Mouse (Mus musculus): ENCODE data around the gene Sik3. TPM values are rescaled to one million over a fixed set of nuclear protein-coding genes. Genes with fewer than 3 reads are reported as not detected.

The Sik3 gene
- polyA plus RNA-seq, 1 experiment from 2014 or later: 5.6 TPM

DNA sequence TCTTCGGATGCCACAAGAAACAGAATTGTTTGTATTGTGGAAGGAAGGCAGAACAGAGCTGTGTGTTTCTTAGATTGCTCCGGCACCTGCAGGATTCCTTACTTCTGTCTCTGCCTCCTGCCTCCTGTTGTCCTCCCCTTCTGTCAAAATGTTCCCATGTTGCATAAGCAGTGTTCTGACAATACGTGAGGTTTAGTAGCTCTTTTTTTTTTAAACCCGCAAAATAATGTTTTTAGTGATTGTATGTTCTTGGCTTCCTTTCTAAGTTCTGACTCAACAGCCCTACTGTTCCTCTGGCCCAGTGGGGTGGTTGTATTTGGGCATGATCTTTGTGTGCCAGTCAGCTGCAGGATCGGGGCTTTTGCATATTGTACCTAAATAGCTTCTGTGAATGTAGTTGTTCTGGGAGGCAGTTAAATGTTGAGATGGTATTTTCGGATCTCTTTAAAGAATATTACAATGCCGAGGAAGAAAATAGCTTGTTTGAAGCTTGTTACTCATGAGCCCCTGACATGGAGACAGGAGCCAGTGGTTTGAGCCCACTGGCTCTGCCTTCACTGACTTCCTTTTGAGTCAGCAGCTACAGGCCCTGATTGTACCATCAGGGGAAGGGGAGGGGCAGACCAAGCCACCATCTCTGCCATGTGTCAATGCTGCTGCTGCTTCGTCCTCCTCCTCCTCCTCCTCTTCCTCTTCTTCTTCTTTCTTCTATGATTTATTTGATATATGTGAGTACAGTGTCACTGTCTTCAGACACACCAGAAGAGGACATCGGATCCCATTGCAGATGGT lies 13.6 kb downstream of the Sik3 start:
- 94% methylated on average over 9 of the region's 9 CpGs for WGBS
- H3K4me1 ChIP-seq: peaks cover 19% of the 10 kb centered on the region
- no peaks in the 10 kb centered on the region for H3K27me3 ChIP-seq (ENCODE audit: poor library complexity, severe bottlenecking)
- no peak overlapping the region for H3K27ac ChIP-seq
- no peaks in the 10 kb centered on the region for H3K9me3 ChIP-seq
- no peak for DNase-seq (ENCODE audit: extremely low spot score, low spot score)
- peaks cover 9% of the 10 kb centered on the region for H3K36me3 ChIP-seq (replicated peaks)
- H3K4me3 ChIP-seq: no peak overlapping the region

DNA sequence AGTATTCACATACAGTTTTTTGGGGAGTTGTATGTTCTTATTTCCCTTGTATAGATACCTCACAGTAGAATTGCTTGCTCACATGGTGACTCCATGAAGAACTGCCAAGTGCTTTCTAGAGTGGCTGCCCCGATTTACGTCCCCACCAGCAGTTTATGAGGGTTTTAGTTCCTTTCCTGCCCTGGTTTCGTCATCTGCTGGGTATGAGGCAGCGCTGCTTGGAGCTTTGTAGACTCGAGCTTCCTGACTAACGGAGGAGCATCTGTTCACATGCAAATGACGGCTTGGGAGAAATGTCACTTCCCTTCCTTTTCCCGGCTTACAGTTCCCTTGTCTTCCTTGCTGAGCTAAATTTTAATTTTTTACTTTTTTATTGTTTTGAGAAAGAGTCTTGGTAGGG lies 15.4 kb downstream of the Sik3 start:
- Histone ChIP-seq H3K27ac (no peak overlapping the region), H3K27me3 (ENCODE audit: poor library complexity, severe bottlenecking) (no peaks in the 10 kb centered on the region), H3K36me3 (replicated peaks) (peaks cover 5% of the 10 kb centered on the region; the same call in 1 of the 2 replicates), H3K9me3 (no peaks in the 10 kb centered on the region), H3K4me1 (peaks cover 29% of the 10 kb centered on the region), H3K4me3 (no peak overlapping the region)
- DNase-seq (ENCODE audit: extremely low spot score, low spot score): no peak
- 43% methylated on average over 8 of the region's 8 CpGs for WGBS

DNA sequence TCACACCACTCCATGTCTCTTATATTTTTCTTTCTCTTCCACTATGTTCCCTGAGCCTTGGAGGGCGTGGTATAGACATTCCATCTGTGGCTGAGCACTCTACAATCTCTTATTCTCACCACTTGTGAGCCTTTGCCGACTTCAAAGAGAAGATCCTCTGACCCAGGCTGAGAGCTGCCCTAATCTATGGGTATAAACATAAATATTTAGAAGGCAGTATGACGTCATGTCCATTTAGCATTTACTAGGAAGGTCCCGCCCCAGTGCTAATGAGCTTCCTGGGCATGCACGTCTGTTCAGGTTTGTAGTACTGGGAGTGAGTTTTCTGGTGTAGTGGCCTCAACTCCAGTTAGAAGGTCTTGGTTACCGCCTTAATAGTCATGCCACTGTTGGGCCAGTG lies 16.9 kb downstream of the Sik3 start:
- no peak overlapping the region for H3K4me3 ChIP-seq
- 88% methylated on average over 6 of the region's 6 CpGs for WGBS
- no peak for DNase-seq (ENCODE audit: extremely low spot score, low spot score)
- peaks cover 3% of the 10 kb centered on the region; the same call in 1 of the 2 replicates for H3K36me3 ChIP-seq (replicated peaks)
- H3K27me3 ChIP-seq (ENCODE audit: poor library complexity, severe bottlenecking): no peaks in the 10 kb centered on the region
- H3K27ac ChIP-seq: no peak overlapping the region
- H3K9me3 ChIP-seq: no peaks in the 10 kb centered on the region
- H3K4me1 ChIP-seq: peaks cover 29% of the 10 kb centered on the region

DNA sequence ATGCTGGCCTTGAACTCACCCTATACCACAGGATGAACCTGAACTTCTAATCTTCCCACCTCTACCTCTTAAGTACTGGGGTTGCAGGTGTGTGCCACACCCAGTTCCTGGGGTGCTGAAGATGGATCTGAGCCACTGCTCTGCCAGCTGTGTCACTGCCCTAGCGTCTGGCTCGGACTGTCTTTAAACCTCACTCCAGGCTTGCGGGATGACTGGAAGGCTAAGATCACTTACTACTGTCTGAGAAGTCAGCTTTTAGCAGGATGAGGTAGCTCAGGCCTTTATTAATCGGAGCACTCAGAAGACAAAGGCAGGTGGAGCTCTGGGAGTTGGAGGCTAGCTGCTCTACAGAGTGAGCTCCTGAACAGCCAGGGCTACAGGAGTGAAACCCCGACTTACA lies 17.6 kb downstream of the Sik3 start:
- 85% methylated on average over 5 of the region's 5 CpGs for WGBS
- no peaks in the 10 kb centered on the region for H3K9me3 ChIP-seq
- DNase-seq (ENCODE audit: extremely low spot score, low spot score): no peak

DNA sequence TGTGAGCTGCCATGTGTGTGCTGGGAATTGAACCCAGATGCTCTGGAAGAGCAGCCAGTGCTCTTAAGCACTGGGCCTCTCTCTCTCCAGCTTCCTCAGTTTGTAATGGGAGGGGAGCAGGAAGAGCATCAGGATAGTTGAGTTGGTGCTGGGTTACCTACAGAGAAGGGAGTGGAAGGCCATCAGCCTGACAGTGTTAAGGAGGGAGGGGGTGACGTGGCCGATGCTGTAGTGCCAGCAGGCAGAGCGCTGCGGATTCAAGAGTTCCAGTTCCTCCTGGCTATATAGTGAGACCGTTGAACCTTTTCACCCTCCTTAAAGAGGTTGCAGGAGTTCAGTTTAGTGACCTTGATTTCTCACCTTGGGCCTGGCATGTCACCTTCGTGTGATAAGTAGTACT lies 18.3 kb downstream of the Sik3 start:
- no peaks in the 10 kb centered on the region for H3K27me3 ChIP-seq (ENCODE audit: poor library complexity, severe bottlenecking)
- peaks cover 37% of the 10 kb centered on the region for H3K4me1 ChIP-seq
- H3K36me3 ChIP-seq (replicated peaks): peaks cover 3% of the 10 kb centered on the region; the same call in 1 of the 2 replicates
- H3K4me3 ChIP-seq: no peak overlapping the region
- DNase-seq (ENCODE audit: extremely low spot score, low spot score): no peak
- WGBS: 78% methylated on average over 6 of the region's 6 CpGs
- no peaks in the 10 kb centered on the region for H3K9me3 ChIP-seq
- H3K27ac ChIP-seq: no peak overlapping the region

More for the DNA sequence above, 17.6 kb downstream of the Sik3 start:
- peaks cover 3% of the 10 kb centered on the region; the same call in 1 of the 2 replicates for H3K36me3 ChIP-seq (replicated peaks)
- no peak overlapping the region for H3K4me3 ChIP-seq
- peaks cover 32% of the 10 kb centered on the region for H3K4me1 ChIP-seq
- no peak overlapping the region for H3K27ac ChIP-seq
- H3K27me3 ChIP-seq (ENCODE audit: poor library complexity, severe bottlenecking): no peaks in the 10 kb centered on the region

DNA sequence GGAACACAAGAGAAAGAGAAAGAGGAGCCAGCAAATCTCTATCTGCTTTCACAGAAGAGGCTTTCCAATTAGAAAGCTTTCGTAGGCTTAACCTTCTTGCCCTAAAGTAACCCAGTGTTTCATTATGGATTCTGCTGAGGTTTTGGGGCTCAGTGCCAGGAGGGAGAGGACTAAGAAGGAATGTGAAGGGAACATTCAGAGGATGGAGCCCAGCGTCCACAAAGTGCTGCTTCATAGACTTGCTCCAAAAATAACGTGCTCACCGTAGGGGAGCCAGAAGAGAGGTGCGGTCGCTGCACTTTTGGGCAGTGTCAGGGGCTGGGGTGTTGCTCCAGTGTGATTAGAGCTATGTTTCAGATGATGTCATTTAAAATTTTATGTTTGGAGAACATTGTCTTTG lies 19.6 kb downstream of the Sik3 start:
- Histone ChIP-seq H3K27ac (no peak overlapping the region), H3K36me3 (replicated peaks) (peaks cover 3% of the 10 kb centered on the region; the same call in 1 of the 2 replicates), H3K4me3 (no peak overlapping the region), H3K9me3 (no peaks in the 10 kb centered on the region), H3K4me1 (peaks cover 37% of the 10 kb centered on the region), H3K27me3 (ENCODE audit: poor library complexity, severe bottlenecking) (no peaks in the 10 kb centered on the region)
- no peak for DNase-seq (ENCODE audit: extremely low spot score, low spot score)
- WGBS: 85% methylated on average over 6 of the region's 6 CpGs

DNA sequence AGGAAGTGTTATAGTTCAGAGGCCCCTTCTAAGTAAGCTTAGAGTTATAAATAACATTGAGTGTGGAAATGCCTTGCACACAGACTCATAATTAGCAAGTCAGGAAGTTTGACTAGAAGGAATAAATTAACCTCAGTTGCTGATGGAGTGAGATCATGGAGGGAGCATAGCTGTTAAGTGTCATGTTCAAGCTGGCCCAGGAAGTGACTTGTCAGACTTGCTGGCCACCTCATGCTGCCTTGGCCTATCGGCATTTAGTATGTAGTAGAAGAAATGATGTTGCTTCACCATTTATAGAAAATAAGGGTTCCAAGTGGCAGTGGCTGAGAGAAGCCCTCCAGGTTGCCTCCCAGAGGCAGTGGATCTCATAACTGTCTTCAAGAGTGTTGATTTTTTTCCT lies 20.4 kb downstream of the Sik3 start:
- no peak overlapping the region for H3K4me3 ChIP-seq
- H3K27ac ChIP-seq: no peak overlapping the region
- no peaks in the 10 kb centered on the region for H3K9me3 ChIP-seq
- peaks cover 3% of the 10 kb centered on the region; the same call in 1 of the 2 replicates for H3K36me3 ChIP-seq (replicated peaks)
- no peak for DNase-seq (ENCODE audit: extremely low spot score, low spot score)
- peaks cover 35% of the 10 kb centered on the region for H3K4me1 ChIP-seq
- no peaks in the 10 kb centered on the region for H3K27me3 ChIP-seq (ENCODE audit: poor library complexity, severe bottlenecking)
- WGBS: 92% methylated on average over 1 of the region's 1 CpGs

DNA sequence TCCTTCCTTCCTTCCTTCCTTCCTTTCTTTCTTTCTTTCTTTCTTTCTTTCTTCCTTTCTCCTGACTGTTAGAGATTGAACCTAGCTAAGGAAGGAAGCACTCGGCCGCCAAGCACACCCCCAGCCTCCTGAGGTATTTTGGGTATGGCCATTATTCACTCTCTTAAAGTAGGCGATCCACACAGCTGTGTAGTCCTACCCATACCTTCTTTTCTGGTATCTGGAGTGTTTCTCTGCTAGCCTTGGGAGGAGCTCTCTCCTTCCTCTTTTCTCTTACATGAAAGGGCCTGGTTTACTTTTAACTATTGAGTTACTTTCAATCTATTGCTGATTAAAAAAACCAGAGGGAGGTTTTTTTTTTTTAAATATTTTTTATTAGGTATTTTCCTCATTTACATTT lies 21.2 kb downstream of the Sik3 start:
- Histone ChIP-seq H3K27ac (no peak overlapping the region), H3K36me3 (replicated peaks) (peaks cover 3% of the 10 kb centered on the region; the same call in 1 of the 2 replicates), H3K4me1 (peaks cover 35% of the 10 kb centered on the region), H3K9me3 (no peaks in the 10 kb centered on the region), H3K4me3 (no peak overlapping the region), H3K27me3 (ENCODE audit: poor library complexity, severe bottlenecking) (no peaks in the 10 kb centered on the region)
- WGBS: 88% methylated on average over 3 of the region's 3 CpGs
- no peak for DNase-seq (ENCODE audit: extremely low spot score, low spot score)

DNA sequence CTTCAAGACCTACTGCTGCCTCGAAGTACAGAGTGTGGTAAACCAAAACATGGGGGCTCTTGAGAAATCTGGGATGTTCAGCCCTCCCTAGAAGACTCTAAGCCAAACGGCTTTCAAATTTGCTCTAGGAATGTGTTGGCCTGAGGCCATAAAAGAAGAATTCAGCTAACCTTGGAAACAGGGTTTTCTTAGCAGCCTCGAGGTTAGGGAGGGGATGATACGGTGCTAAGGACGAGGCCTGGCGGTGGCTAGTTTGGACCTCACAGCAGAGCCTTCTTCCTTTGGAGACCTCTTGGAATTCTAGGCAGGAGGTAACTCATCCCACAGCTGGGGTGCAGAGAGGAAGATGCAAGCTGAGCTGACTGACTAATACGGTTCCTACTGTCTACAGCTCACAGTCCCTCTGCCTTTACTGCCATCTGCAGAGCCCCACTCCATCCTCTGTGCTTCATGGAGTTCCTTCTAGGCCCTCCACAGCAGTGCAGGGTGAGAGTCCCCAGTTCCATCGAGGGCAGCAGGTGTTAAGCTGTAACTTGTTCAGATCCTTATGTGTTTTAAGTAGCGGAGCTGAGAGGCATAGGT lies 22.8 kb downstream of the Sik3 start:
- Histone ChIP-seq H3K4me1 (peaks cover 24% of the 10 kb centered on the region), H3K36me3 (replicated peaks) (peaks cover 8% of the 10 kb centered on the region), H3K4me3 (no peak overlapping the region), H3K27ac (no peak overlapping the region), H3K9me3 (peaks cover 1% of the 10 kb centered on the region; the same call in 1 of the 2 replicates), H3K27me3 (ENCODE audit: poor library complexity, severe bottlenecking) (no peaks in the 10 kb centered on the region)
- 87% methylated on average over 9 of the region's 9 CpGs for WGBS
- no peak for DNase-seq (ENCODE audit: extremely low spot score, low spot score)

DNA sequence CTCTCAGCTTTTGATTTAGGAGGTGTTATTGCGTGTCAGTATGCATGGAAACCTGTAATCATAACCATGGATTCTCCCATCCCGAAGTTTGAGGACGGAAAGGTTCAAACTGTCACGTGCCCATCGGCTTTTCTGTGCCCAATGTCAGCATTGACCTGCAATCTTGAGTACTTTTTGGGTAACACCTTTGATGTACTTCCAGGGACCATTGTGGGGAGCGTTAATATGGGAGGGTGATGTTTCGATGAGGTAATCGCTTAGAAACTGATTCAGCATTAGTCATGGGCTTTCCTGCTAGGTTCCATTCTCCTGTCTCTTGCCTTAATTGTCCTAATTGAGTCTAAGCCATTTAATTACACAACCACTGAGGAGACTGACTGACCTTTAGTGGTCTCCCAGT lies 24.3 kb downstream of the Sik3 start:
- peaks cover 17% of the 10 kb centered on the region for H3K4me1 ChIP-seq
- peaks cover 11% of the 10 kb centered on the region for H3K36me3 ChIP-seq (replicated peaks)
- no peaks in the 10 kb centered on the region for H3K27me3 ChIP-seq (ENCODE audit: poor library complexity, severe bottlenecking)
- 93% methylated on average over 8 of the region's 8 CpGs for WGBS
- no peak overlapping the region for H3K27ac ChIP-seq
- no peak for DNase-seq (ENCODE audit: extremely low spot score, low spot score)
- H3K4me3 ChIP-seq: no peak overlapping the region
- peaks cover 3% of the 10 kb centered on the region; the same call in 1 of the 2 replicates for H3K9me3 ChIP-seq

DNA sequence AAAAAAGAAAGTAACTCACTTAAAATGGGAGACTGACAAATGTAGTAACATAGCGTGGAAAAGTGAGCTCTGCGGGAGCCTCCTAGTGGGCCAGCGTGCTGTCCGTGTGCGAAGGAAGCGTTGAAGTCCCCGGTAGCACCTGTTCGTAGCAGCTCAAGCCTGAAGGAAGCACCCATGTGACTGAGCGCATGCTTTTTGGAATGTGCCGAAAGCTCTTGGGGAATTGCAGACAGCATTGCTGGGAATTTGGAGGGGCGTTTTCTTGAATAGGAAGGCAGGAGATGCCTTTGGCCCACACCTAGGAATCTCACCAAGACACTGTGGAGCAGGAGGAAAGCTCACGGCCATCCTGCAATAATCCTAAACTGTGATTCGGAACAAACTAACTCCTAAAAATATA lies 26.2 kb downstream of the Sik3 start:
- Histone ChIP-seq H3K4me1 (peaks cover 8% of the 10 kb centered on the region; the same call in 1 of the 2 replicates), H3K27me3 (ENCODE audit: poor library complexity, severe bottlenecking) (no peaks in the 10 kb centered on the region), H3K9me3 (peaks cover 3% of the 10 kb centered on the region; the same call in 1 of the 2 replicates), H3K27ac (no peak overlapping the region), H3K36me3 (replicated peaks) (peaks cover 11% of the 10 kb centered on the region), H3K4me3 (no peak overlapping the region)
- no peak for DNase-seq (ENCODE audit: extremely low spot score, low spot score)
- 95% methylated on average over 13 of the region's 13 CpGs for WGBS

DNA sequence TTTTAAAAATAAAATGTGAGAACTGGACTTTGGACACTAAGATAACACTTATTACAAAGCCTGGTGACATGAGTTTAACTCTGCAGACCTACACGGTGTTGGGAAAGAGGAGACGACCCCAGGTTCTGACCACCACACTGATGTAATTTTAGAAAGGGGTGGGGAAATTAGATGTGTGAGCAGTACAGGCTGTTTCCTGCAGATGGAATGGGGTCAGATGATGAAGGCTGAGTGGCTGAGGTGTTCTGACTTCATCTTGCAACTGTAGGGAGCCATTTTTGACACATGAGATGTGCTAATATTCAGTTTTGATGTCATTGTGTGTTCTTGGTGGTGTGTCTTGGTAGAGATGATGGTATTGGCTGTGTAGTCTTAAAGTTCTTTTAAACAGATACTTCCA lies 28.6 kb downstream of the Sik3 start:
- Histone ChIP-seq H3K27me3 (ENCODE audit: poor library complexity, severe bottlenecking) (no peaks in the 10 kb centered on the region), H3K4me3 (no peak overlapping the region), H3K9me3 (peaks cover 3% of the 10 kb centered on the region; the same call in 1 of the 2 replicates), H3K4me1 (peaks cover 5% of the 10 kb centered on the region), H3K27ac (no peak overlapping the region), H3K36me3 (replicated peaks) (peaks cover 11% of the 10 kb centered on the region)
- 87% methylated on average over 2 of the region's 2 CpGs for WGBS
- DNase-seq (ENCODE audit: extremely low spot score, low spot score): no peak

DNA sequence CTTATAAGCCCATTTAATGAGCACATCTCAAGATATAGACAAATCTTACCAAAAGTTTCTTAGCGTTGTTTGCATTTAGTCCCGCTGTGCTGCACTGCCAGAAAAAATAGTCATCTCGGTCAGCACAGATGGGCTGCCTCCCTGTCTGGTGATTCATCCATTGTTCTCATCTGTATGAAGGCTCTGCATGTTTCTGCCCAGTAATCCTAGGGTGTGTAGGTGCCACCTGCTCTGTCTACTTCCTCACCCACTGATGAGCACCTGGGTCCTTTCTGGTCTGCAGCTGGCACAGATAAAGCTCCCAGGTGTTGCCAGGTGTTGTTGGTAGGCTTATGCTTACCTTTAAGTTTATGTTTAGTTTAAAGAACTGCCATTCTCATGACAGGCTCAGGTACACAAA lies 29.8 kb downstream of the Sik3 start:
- H3K27me3 ChIP-seq (ENCODE audit: poor library complexity, severe bottlenecking): no peaks in the 10 kb centered on the region
- H3K9me3 ChIP-seq: peaks cover 3% of the 10 kb centered on the region; the same call in 1 of the 2 replicates
- H3K4me3 ChIP-seq: no peak overlapping the region
- DNase-seq (ENCODE audit: extremely low spot score, low spot score): no peak
- 86% methylated on average over 3 of the region's 3 CpGs for WGBS
- peaks cover 11% of the 10 kb centered on the region for H3K36me3 ChIP-seq (replicated peaks)
- no peak overlapping the region for H3K27ac ChIP-seq
- H3K4me1 ChIP-seq: peaks cover 16% of the 10 kb centered on the region

All from forebrain, embryonic 10.5 days (tissue).